Mouse (Mus musculus) stomach, postnatal 0 days (tissue): Measurements from ENCODE around the gene Gm17606. TPM values are rescaled to one million over a fixed set of nuclear protein-coding genes. Genes with fewer than 3 reads are reported as not detected.
A peak's percentile ranks its signal among the peaks of the same experiment; 100 is the strongest.

Source experiments
- ATAC-seq: fragments of 200-750 bp; cut with Nextera tagmentation; 2 replicates; pipeline ENCODE4 v1.8.0; 2017; ENCODE audit not compliant: low FRiP score, low TSS enrichment
- DNase-seq: peaks from one replicate; pipeline ENCODE4 v3.0.0-alpha.2; 2016; ENCODE audit warnings: low spot score
- H3K27ac ChIP-seq: fragments of 300-500 bp; sonication (generic); replicated peaks from 2 replicates; pipeline ENCODE4 v1.5.1; 2014; ENCODE audit warnings: mild to moderate bottlenecking, control low read depth
- H3K27me3 ChIP-seq: fragments of 300-500 bp; sonication (generic); 2 replicates; pipeline ENCODE4 v1.6.1; 2014; ENCODE audit warnings: low read length; ENCODE audit not compliant: control insufficient read depth, insufficient read depth
- H3K36me3 ChIP-seq: fragments of 300-500 bp; sonication (generic); 2 replicates; pipeline ENCODE4 v1.6.1; 2014; ENCODE audit warnings: low read length, mixed read lengths; ENCODE audit not compliant: control insufficient read depth, insufficient read depth
- H3K4me1 ChIP-seq: fragments of 300-500 bp; sonication (generic); replicated peaks from 2 replicates; pipeline ENCODE4 v1.6.1; 2014; ENCODE audit warnings: antibody characterized with exemption; ENCODE audit not compliant: control insufficient read depth, insufficient read depth
- H3K4me2 ChIP-seq: fragments of 300-500 bp; sonication (generic); replicated peaks from 2 replicates; pipeline ENCODE4 v1.6.1; 2014; ENCODE audit warnings: low read depth, mild to moderate bottlenecking, control low read depth, moderate library complexity
- H3K4me3 ChIP-seq: fragments of 300-500 bp; sonication (generic); 2 replicates; pipeline ENCODE4 v1.5.1; 2014; ENCODE audit warnings: low read depth, low read length, control low read depth
- H3K9ac ChIP-seq: fragments of 300-500 bp; sonication (generic); 2 replicates; pipeline ENCODE4 v1.6.1; 2014; ENCODE audit warnings: mild to moderate bottlenecking, low read length, control low read depth, mixed read lengths
- H3K9me3 ChIP-seq: fragments of 300-500 bp; sonication (generic); 2 replicates; pipeline ENCODE4 v1.6.1; 2016; ENCODE audit warnings: low read length; ENCODE audit not compliant: control insufficient read depth
- CTCF ChIP-seq: IDR thresholded peaks from 2 replicates; pipeline ENCODE4 v1.5.1; 2016; ENCODE audit warnings: antibody characterized with exemption, low read depth, mild to moderate bottlenecking, moderate library complexity
- EP300 ChIP-seq: optimal IDR thresholded peaks from 2 replicates; pipeline ENCODE3; 2016; ENCODE audit warnings: antibody characterized with exemption
- WGBS: fragments of 180-500 bp; shearing (Covaris S2); extraction: QIAGEN DNeasy Blood & Tissue Kit; methylation state at CpG from one replicate; pipeline ENCODE4 v1.1.7; 2014; 5-methylcytosine and 5-hydroxymethylcytosine counted together
- polyA plus RNA-seq: library from polyadenylated mRNA; unstranded; fragments of >200 nt; fragmentation: Nextera tagmentation; extraction: Ambion mirVana; gene quantifications from 2 replicates; pipeline ENCODE4 v1.2.1, GENCODE M21; 2015

Gene Gm17606
- polyA plus RNA-seq, 1 experiment from 2014 or later, result not detected

DNA sequence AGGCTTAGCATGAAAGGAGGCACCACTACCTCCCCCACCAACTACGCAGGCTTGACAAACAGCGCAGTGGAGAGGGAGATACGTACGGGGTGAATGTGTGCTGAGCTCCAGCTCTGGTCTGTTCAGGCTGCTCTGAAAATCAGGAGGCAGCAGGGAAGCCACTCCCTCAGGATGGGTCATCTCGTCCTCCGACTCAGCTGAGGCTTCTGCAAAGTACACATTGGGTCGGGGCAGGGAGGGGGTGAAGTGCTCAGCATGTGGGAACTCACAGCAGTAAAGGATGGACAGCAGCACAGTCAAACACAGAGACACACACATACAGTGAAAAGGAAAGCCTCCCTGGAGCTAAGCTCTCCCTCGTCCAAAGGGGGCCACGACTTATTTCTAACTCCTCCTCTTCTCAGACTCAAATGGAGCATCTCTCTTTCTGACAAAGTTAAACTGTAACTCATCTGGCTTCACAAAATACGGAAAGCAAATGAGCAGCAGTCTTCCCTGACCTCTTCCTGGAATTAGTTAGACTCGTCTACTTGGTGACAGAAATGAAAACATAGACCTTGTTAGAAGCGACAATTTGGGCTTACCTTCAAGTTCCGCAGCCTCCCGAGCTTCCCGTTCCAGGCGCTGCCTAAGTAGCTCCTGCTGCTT lies 38.0 kb downstream of the Gm17606 start:
- H3K4me3 ChIP-seq, result no peak overlapping the region
- no peak for ATAC-seq
- H3K36me3 ChIP-seq, result peaks cover 19% of the 10 kb centered on the region
- no peak for DNase-seq
- no peak overlapping the region for H3K27ac ChIP-seq
- H3K4me1 ChIP-seq, result no peaks in the 10 kb centered on the region
- no peak overlapping the region for H3K4me2 ChIP-seq
- WGBS, result 78% methylated on average over 16 of the region's 16 CpGs
- H3K27me3 ChIP-seq, result no peaks in the 10 kb centered on the region
- TF ChIP-seq EP300 (no peak), CTCF (no peak)
- H3K9ac ChIP-seq, result no peak overlapping the region
- no peaks in the 10 kb centered on the region for H3K9me3 ChIP-seq

DNA sequence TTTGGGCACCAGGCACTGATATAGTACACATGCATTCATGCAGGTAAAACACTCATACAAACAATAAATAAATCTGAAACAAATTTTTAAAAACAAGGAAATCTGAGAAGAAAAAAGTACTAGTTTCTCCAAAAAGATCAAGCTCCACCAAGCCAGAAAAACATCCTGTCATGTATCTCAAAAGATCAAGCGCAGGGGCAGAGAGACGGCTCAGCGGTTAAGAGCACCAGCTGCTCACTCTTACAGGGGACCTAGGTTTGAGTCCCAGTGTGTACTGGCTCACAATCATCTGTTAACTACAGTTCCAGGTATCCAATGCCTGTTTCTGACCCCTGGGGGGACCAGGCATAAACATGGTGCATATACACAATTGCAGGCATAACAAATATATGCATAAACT lies 41.6 kb downstream of the Gm17606 start:
- no peak for ATAC-seq

DNA sequence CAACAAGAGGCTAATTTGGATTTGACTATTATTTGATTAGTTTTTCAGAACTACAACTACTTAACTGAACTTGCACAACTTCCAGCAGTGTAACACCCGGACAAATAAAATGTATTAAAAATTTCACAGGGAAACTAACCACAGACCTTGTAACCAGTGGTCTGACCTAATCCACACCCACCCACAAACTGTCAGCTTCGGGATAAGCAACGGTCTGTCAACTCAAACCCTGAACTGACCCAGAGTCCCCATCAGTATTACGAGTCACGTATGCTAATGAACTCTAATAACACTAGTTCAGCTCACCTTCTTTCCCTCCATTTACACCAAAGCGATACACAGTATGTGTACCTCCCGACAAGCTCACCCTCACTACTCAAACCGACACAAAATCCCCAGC lies 44.7 kb downstream of the Gm17606 start:
- TF ChIP-seq EP300 (no peak), CTCF (no peak)
- H3K4me3 ChIP-seq, result peak overlapping the region; percentile 96
- peak overlapping the region; percentile 97 for H3K9ac ChIP-seq
- H3K27me3 ChIP-seq, result no peaks in the 10 kb centered on the region
- H3K27ac ChIP-seq, result peak overlapping the region; percentile 99; the same call in 1 of the 2 replicates
- no peaks in the 10 kb centered on the region for H3K4me1 ChIP-seq
- DNase-seq, result no peak
- peaks cover 3% of the 10 kb centered on the region; the same call in 1 of the 2 replicates for H3K36me3 ChIP-seq
- ATAC-seq, result no peak
- H3K4me2 ChIP-seq, result peak overlapping the region; percentile 66
- WGBS, result 8% methylated on average over 8 of the region's 8 CpGs
- H3K9me3 ChIP-seq, result no peaks in the 10 kb centered on the region

More for the DNA sequence above, 41.6 kb downstream of the Gm17606 start:
- H3K4me2 ChIP-seq, result no peak overlapping the region
- no peak for DNase-seq
- no peak overlapping the region for H3K27ac ChIP-seq
- H3K4me1 ChIP-seq, result no peaks in the 10 kb centered on the region
- H3K27me3 ChIP-seq, result no peaks in the 10 kb centered on the region
- H3K4me3 ChIP-seq, result no peak overlapping the region
- no peak overlapping the region for H3K9ac ChIP-seq
- H3K36me3 ChIP-seq, result peaks cover 10% of the 10 kb centered on the region; the same call in 1 of the 2 replicates
- no peaks in the 10 kb centered on the region for H3K9me3 ChIP-seq
- TF ChIP-seq CTCF, result no peak
- no peak for TF ChIP-seq EP300
- 78% methylated on average over 3 of the region's 3 CpGs for WGBS

DNA sequence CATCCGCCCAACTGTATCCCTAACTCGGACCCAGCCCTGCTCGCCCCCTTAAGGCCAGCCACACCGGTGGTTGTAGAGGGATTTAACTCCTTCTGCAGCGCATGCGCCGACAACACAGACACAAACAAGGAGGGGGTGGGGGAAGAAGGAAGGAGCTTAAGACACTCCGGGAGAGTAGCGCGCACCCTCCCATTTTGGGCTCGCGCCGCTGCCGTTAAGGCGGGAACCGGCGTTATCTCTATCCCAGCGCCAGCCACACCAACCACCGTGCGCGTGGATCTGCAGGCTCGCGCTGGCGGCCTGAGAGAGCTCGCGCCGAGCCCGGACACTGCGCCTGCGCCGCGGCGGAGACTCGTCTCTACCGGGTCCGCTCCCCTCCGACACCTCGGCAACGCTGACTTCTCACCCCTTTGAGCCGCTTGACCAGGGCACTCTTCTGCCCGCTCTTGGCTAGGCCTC lies 45.3 kb downstream of the Gm17606 start, which contains the start of gene 1700123O20Rik:
Gene 1700123O20Rik, plus strand, starts transcription at position 154 of the 459 bp plus-strand sequence.
- peak within 1 kb of the TSS; percentile 66 for H3K4me2 ChIP-seq
- TF ChIP-seq CTCF (peak; percentile 64), EP300 (no peak)
- no peaks in the 10 kb centered on the region for H3K9me3 ChIP-seq
- H3K4me3 ChIP-seq, result peak within 1 kb of the TSS; percentile 96
- peaks cover 3% of the 10 kb centered on the region; the same call in 1 of the 2 replicates for H3K36me3 ChIP-seq
- H3K27me3 ChIP-seq, result no peaks in the 10 kb centered on the region
- H3K9ac ChIP-seq, result peak within 1 kb of the TSS; percentile 97
- under 1% methylated on average over 29 of the region's 41 CpGs for WGBS
- ATAC-seq (peak; percentile 77), DNase-seq (no peak)
- no peaks in the 10 kb centered on the region for H3K4me1 ChIP-seq
- peak within 1 kb of the TSS; percentile 99 for H3K27ac ChIP-seq

DNA sequence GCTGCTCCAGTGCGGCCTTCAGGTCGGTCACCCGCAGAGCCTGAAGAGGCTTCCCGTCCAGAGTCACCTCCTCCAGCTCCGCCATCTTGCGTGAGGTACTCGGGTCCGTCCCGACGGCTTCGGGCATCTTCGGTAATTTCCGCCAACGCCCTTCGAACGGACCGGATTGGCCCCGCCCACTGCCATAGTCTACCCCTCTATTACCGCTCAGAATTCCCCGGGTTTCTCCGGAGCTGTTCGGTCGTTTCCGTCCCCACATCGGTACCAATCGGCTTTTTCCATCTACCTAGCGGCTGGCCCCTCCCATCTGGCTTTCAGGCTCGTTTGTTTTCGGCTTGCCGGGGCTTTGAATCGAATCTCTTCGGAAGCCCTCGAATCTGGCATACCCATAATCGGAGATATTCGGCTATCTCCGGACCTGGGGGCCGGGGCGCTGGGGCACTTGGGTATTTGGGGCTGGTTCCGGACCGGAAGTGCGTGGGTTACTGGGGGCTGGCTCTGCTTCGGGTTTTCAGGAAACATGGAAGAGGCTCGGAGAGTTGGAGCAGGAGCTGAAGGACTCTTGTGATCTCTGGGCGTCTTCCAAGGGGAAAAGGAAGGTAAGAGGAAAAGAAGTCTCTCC lies 45.9 kb downstream of the Gm17606 start, which contains the start of gene Acin1:
Gene Acin1, minus strand, starts transcription at position 410 of the 622 bp plus-strand sequence.
- no peak for TF ChIP-seq CTCF
- TF ChIP-seq EP300, result no peak
- peak; percentile 97 for ATAC-seq
- Histone ChIP-seq H3K4me2 (peak within 1 kb of the TSS; percentile 66), H3K4me3 (peak within 1 kb of the TSS; percentile 96), H3K9ac (peak within 1 kb of the TSS; percentile 97), H3K36me3 (peaks cover 3% of the 10 kb centered on the region; the same call in 1 of the 2 replicates), H3K27me3 (no peaks in the 10 kb centered on the region), H3K9me3 (no peaks in the 10 kb centered on the region), H3K4me1 (no peaks in the 10 kb centered on the region), H3K27ac (peak within 1 kb of the TSS; percentile 99)
- peak; percentile 100 for DNase-seq
- under 1% methylated on average over 44 of the region's 44 CpGs for WGBS
